Mouse (Mus musculus) spleen, adult 2 months (tissue): ENCODE data around the gene Dach2. TPM values are rescaled to one million over a fixed set of nuclear protein-coding genes. Genes with fewer than 3 reads are reported as not detected.
A peak's percentile ranks its signal among the peaks of the same experiment; 100 is the strongest.

ENCODE experiments used
- DNase-seq, 2 experiments: peaks; one replicate each; pipeline versions ENCODE4 v3.0.0 to v3.0.0-alpha.2; 2012 to 2021; ENCODE audit warnings: low spot score in 2 of 2, low read depth in 1 of 2
- H3K27ac ChIP-seq: fragments of 200-500 bp; 2 replicates; pipeline ENCODE4 v1.5.1; 2012; ENCODE audit warnings: low read length, inconsistent platforms; ENCODE audit not compliant: insufficient read depth
- H3K27me3 ChIP-seq: fragments of 200-500 bp; 2 replicates; pipeline ENCODE4 v1.6.1; 2012; ENCODE audit warnings: mild to moderate bottlenecking, moderate library complexity, low read length, inconsistent platforms; ENCODE audit not compliant: control insufficient read depth, insufficient read depth
- H3K36me3 ChIP-seq: fragments of 200-500 bp; 2 replicates; pipeline ENCODE4 v1.6.1; 2012; ENCODE audit warnings: mild to moderate bottlenecking, low read length, inconsistent platforms; ENCODE audit not compliant: control insufficient read depth, insufficient read depth
- H3K4me1 ChIP-seq: fragments of 200-500 bp; 2 replicates; pipeline ENCODE4 v1.6.1; 2011; ENCODE audit warnings: inconsistent platforms; ENCODE audit not compliant: control insufficient read depth, insufficient read depth, insufficient read length
- H3K4me3 ChIP-seq: fragments of 200-500 bp; 2 replicates; pipeline ENCODE4 v1.5.1; 2011; ENCODE audit warnings: mild to moderate bottlenecking, inconsistent platforms; ENCODE audit not compliant: insufficient read depth, insufficient read length; ENCODE audit errors: extremely low read depth
- CTCF ChIP-seq: fragments of 200-500 bp; IDR thresholded peaks from 2 replicates; pipeline ENCODE4 v1.5.1; 2011; ENCODE audit warnings: mild to moderate bottlenecking, inconsistent platforms; ENCODE audit not compliant: insufficient read depth, insufficient read length, insufficient replicate concordance; ENCODE audit errors: extremely low read depth
- POLR2A ChIP-seq: fragments of 200-500 bp; IDR thresholded peaks from 2 replicates; pipeline ENCODE4 v1.6.1; 2011; ENCODE audit warnings: low read depth, low read length, inconsistent platforms
- WGBS: fragments of 180-500 bp; shearing (Covaris S2); methylation state at CpG from one replicate; pipeline ENCODE4 v1.1.7; 2018; 5-methylcytosine and 5-hydroxymethylcytosine counted together
- polyA plus RNA-seq: library from polyadenylated mRNA; depleted of rRNA; stranded (reverse); fragments of >200 nt; gene quantifications from 2 replicates; pipeline ENCODE4 v1.2.3, GENCODE M21; 2012; rRNA removed

Dach2 gene
- polyA plus RNA-seq, 1 experiment: not detected

- H3K27me3 ChIP-seq: no peaks in the 10 kb centered on the region
- DNase-seq: peak; percentile 19 to 59
- peaks cover 3% of the 10 kb centered on the region; the same call in 1 of the 2 replicates for H3K4me1 ChIP-seq
- TF ChIP-seq POLR2A (no peak), CTCF (no peak)
- under 1% methylated on average over 2 of the region's 2 CpGs for WGBS
- no peak overlapping the region for H3K4me3 ChIP-seq
- H3K27ac ChIP-seq: peak overlapping the region; percentile 78; the same call in 1 of the 2 replicates
- H3K36me3 ChIP-seq: no peaks in the 10 kb centered on the region
These were observed 570.7 kb downstream of the Dach2 start for GRCm38 (mm10) chrX:113867835-113868495.

Other genes starting within 250 kb of the Dach2 start
- 0.85 and 0.99 TPM in 2 replicates for gene Chm, start 112.0 kb upstream of the Dach2 start, polyA plus RNA-seq